Mouse (Mus musculus) embryonic facial prominence, embryonic 15.5 days (tissue): ENCODE results near the gene Add1. TPM values are rescaled to one million over a fixed set of nuclear protein-coding genes. Genes with fewer than 3 reads are reported as not detected.
A peak's percentile ranks its signal among the peaks of the same experiment; 100 is the strongest.

Source experiments
- ATAC-seq: fragments of 200-750 bp; cut with Nextera tagmentation; 2 replicates; pipeline ENCODE4 v1.8.0; 2017; ENCODE audit warnings: low read depth, moderate TSS enrichment; ENCODE audit not compliant: insufficient number of reproducible peaks, low FRiP score, low TSS enrichment
- H3K27ac ChIP-seq: fragments of 300-500 bp; sonication (generic); replicated peaks from 2 replicates; pipeline ENCODE4 v1.5.1; 2015; ENCODE audit warnings: mild to moderate bottlenecking, inconsistent platforms
- H3K27me3 ChIP-seq: fragments of 300-500 bp; sonication (generic); 2 replicates; pipeline ENCODE4 v1.6.1; 2015; ENCODE audit warnings: inconsistent platforms
- H3K36me3 ChIP-seq: fragments of 300-500 bp; sonication (generic); 2 replicates; pipeline ENCODE4 v1.6.1; 2015; ENCODE audit warnings: mild to moderate bottlenecking, inconsistent platforms
- H3K4me1 ChIP-seq: fragments of 300-500 bp; sonication (generic); 2 replicates; pipeline ENCODE4 v1.6.1; 2015; ENCODE audit warnings: inconsistent platforms
- H3K4me2 ChIP-seq: fragments of 300-500 bp; sonication (generic); replicated peaks from 2 replicates; pipeline ENCODE4 v1.6.1; 2015; ENCODE audit warnings: mild to moderate bottlenecking, inconsistent platforms
- H3K4me3 ChIP-seq: fragments of 300-500 bp; sonication (generic); replicated peaks from 2 replicates; pipeline ENCODE4 v1.5.1; 2015; ENCODE audit warnings: mild to moderate bottlenecking, inconsistent platforms
- H3K9ac ChIP-seq: fragments of 300-500 bp; sonication (generic); 2 replicates; pipeline ENCODE4 v1.6.1; 2015; ENCODE audit warnings: inconsistent platforms
- H3K9me3 ChIP-seq: fragments of 300-500 bp; sonication (generic); replicated peaks from 2 replicates; pipeline ENCODE4 v1.6.1; 2016; ENCODE audit warnings: inconsistent platforms
- WGBS: fragments of 180-500 bp; shearing (Covaris S2); methylation state at CpG from one replicate; pipeline ENCODE4 v1.1.7; 2015; 5-methylcytosine and 5-hydroxymethylcytosine counted together
- polyA plus RNA-seq: library from polyadenylated mRNA; unstranded; fragments of >200 nt; fragmentation: Nextera tagmentation; extraction: Ambion mirVana; gene quantifications from 2 replicates; pipeline ENCODE4 v1.2.1, GENCODE M21; 2015

Gene Add1
- polyA plus RNA-seq, 1 experiment from 2014 or later = 190 TPM

- no peak overlapping the region for H3K4me2 ChIP-seq
- WGBS = 64% methylated on average over 3 of the region's 3 CpGs
Measured at GRCm38 (mm10) chr5:34608226-34608625, 34.8 kb downstream of the Add1 start.

GRCm38 (mm10) chr5:34609966-34610365 is 36.5 kb downstream of the Add1 start:
- no peak overlapping the region for H3K4me3 ChIP-seq
- H3K9me3 ChIP-seq = no peaks in the 10 kb centered on the region
- peaks cover 75% of the 10 kb centered on the region for H3K36me3 ChIP-seq
- H3K27ac ChIP-seq = no peak overlapping the region
- no peaks in the 10 kb centered on the region for H3K4me1 ChIP-seq
- H3K9ac ChIP-seq = no peak overlapping the region
- H3K27me3 ChIP-seq = no peaks in the 10 kb centered on the region
- WGBS = 85% methylated on average over 4 of the region's 4 CpGs
- no peak overlapping the region for H3K4me2 ChIP-seq
- no peak for ATAC-seq

More at GRCm38 (mm10) chr5:34608226-34608625, 34.8 kb downstream of the Add1 start:
- Histone ChIP-seq H3K27ac (no peak overlapping the region), H3K4me3 (no peak overlapping the region), H3K36me3 (peaks cover 66% of the 10 kb centered on the region), H3K9me3 (no peaks in the 10 kb centered on the region), H3K27me3 (no peaks in the 10 kb centered on the region), H3K9ac (no peak overlapping the region), H3K4me1 (no peaks in the 10 kb centered on the region)
- no peak for ATAC-seq

DNA sequence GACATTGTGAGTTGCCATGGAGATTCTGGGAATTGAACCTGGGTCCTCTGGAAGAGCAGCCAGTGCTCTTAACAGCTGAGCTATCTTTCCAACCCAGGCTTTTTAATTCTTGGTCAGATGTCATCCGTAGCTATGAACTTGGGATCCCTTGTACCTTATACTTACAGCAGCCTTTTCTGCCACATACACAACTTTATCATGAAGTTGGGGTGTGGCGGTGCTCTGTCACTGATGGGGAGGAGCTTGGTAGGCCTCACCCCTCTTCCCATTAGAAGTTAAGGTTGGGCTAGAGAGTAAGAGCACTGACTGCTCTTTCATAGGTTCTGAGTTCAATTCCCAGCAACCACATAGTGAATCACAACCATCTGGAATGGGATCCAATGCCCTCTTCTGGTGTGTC is 59.5 kb downstream of the Add1 start:
- H3K27me3 ChIP-seq = no peaks in the 10 kb centered on the region
- no peak overlapping the region for H3K4me2 ChIP-seq
- no peak overlapping the region for H3K27ac ChIP-seq
- no peak for ATAC-seq
- no peaks in the 10 kb centered on the region for H3K9me3 ChIP-seq
- no peak overlapping the region for H3K9ac ChIP-seq
- H3K36me3 ChIP-seq = peaks cover 78% of the 10 kb centered on the region
- H3K4me3 ChIP-seq = no peak overlapping the region
- H3K4me1 ChIP-seq = peaks cover 37% of the 10 kb centered on the region
- 90% methylated on average over 2 of the region's 2 CpGs for WGBS

GRCm38 (mm10) chr5:34633641-34634040 is 60.2 kb downstream of the Add1 start:
- Histone ChIP-seq H3K9me3 (no peaks in the 10 kb centered on the region), H3K27ac (no peak overlapping the region; the same call in 1 of the 2 replicates), H3K4me2 (no peak overlapping the region), H3K27me3 (no peaks in the 10 kb centered on the region), H3K36me3 (peaks cover 78% of the 10 kb centered on the region), H3K4me1 (peaks cover 37% of the 10 kb centered on the region), H3K4me3 (no peak overlapping the region), H3K9ac (no peak overlapping the region)
- 60% methylated on average over 4 of the region's 4 CpGs for WGBS
- ATAC-seq = no peak

DNA sequence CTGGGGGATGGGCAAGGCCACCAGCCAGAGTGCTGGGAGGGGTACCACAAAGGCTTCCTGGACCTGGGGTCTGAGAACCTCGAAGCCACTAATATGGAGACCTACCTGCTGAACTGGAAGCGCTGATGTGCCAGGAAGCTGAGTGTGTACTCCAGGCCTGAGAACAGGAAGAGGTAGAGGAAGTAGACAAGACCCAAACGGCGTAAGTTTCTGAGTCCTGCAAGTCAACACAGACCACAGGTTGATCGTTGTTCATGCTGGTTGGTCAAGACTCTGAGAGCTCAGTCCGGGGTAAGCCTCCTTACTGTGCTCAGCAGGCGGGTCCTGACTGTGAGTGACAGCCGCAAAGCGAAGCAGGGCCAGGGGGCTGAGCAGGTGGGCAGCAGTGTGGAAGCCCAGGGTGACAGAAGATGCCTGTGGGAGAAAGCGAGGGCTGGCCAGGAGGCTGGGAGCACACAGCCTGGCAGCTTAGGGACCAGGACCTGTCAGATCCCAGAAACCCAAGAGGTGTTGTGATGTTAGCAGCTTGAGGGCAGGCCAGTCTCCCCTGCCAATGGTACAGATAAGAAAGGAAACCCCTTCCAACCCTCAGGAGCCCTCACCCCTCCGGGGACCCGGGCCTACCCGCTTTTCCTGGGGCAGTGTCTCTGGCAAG is 61.4 kb downstream of the Add1 start:
- no peak overlapping the region for H3K9ac ChIP-seq
- H3K27ac ChIP-seq = no peak overlapping the region
- peaks cover 37% of the 10 kb centered on the region for H3K4me1 ChIP-seq
- 87% methylated on average over 13 of the region's 13 CpGs for WGBS
- H3K36me3 ChIP-seq = peaks cover 79% of the 10 kb centered on the region
- ATAC-seq = no peak
- H3K27me3 ChIP-seq = no peaks in the 10 kb centered on the region
- H3K9me3 ChIP-seq = no peaks in the 10 kb centered on the region
- H3K4me3 ChIP-seq = no peak overlapping the region
- H3K4me2 ChIP-seq = no peak overlapping the region

GRCm38 (mm10) chr5:34635665-34636192 is 62.3 kb downstream of the Add1 start:
- Histone ChIP-seq H3K4me2 (peak overlapping the region; percentile 88), H3K27me3 (no peaks in the 10 kb centered on the region), H3K27ac (peak overlapping the region; percentile 90; the same call in 1 of the 2 replicates), H3K36me3 (peaks cover 79% of the 10 kb centered on the region), H3K4me1 (peaks cover 37% of the 10 kb centered on the region), H3K4me3 (peak overlapping the region; percentile 58), H3K9ac (peak overlapping the region; percentile 75; the same call in 1 of the 2 replicates), H3K9me3 (no peaks in the 10 kb centered on the region)
- 59% methylated on average over 10 of the region's 10 CpGs for WGBS
- ATAC-seq = no peak

DNA sequence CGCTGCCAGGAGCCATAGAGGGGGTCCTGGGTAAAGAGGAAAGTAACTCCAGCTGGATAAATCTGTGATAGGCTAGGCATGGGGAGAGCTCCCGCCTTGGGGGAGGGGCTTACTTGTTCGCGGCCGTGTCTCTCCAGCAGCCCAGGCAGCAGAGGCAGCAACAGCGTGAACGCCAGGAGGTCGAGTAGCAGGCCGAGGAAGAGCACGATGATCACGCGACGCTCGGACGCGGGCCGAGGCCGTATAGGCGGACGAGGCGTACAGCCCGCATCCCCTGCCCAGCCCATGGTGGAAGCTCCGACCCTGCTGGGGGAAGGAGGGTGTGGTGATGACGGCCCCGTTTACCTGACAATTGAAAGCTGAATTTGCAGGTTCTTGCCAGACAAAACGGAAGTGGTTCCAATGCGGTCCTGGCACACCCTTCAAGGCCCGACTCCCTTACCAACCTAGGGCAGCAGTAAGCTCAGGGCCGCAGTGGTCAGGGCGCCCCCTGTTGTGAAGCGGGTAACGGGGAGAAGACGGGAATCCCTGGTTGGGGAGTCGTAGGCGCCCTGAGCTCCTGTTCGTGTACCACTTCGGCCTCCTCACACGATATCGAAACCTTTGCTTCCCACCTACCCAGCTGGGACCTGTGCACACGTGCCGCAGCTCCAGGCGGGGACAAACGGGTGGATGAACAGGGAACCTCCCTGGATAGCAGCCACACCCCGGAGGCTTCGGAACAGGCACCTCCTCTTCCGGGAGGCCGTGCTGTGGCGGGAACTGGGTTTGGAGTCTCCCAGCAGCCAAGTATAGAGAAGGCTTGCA is 63.2 kb downstream of the Add1 start, which contains the start of gene Mfsd10:
Mfsd10 (minus strand) TSS at position 732 of the 807 bp plus-strand sequence.
- peak within 1 kb of the TSS; percentile 90 for H3K27ac ChIP-seq
- no peaks in the 10 kb centered on the region for H3K9me3 ChIP-seq
- ATAC-seq = peak; percentile 85
- WGBS = under 1% methylated on average over 48 of the region's 48 CpGs
- peak within 1 kb of the TSS; percentile 58 for H3K4me3 ChIP-seq
- peak within 1 kb of the TSS; percentile 75 for H3K9ac ChIP-seq
- H3K36me3 ChIP-seq = peaks cover 79% of the 10 kb centered on the region
- peaks cover 37% of the 10 kb centered on the region for H3K4me1 ChIP-seq
- H3K27me3 ChIP-seq = no peaks in the 10 kb centered on the region
- peak within 1 kb of the TSS; percentile 88 for H3K4me2 ChIP-seq

DNA sequence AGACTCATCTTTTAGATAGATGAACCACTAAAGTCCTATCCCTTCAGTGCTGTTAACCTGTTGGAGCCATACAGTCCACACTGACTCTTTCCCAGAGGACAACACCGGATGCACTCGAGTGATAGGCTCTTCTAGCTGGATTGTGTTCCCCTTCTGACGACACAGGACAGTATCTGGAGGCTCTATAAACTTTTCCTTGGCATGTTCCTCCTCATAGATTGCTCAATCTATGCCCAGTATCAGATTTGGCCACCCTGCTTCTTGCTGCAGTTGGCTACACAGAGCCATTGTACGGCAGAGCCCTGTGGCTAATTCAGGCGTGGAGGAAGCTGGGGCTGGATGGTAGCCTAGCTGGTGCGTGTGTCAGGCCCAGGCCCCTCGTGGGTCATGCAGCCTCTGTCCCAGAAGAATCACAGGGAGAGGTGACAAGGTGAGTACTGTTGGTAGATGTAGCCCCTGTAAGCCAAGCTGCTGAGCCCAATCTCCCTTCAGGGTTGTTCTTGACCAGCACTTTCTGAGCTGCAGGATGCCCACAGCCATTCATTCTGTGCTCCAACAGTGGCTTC is 64.2 kb downstream of the Add1 start:
- peak overlapping the region; percentile 58; the same call in 1 of the 2 replicates for H3K4me3 ChIP-seq
- 0 out of 2 replicates have a peak overlapping the region, but pooled peaks have one; percentile 75 for H3K9ac ChIP-seq
- H3K9me3 ChIP-seq = no peaks in the 10 kb centered on the region
- peak overlapping the region; percentile 88 for H3K4me2 ChIP-seq
- ATAC-seq = no peak
- WGBS = 77% methylated on average over 7 of the region's 7 CpGs
- peak overlapping the region; percentile 90; the same call in 1 of the 2 replicates for H3K27ac ChIP-seq
- H3K36me3 ChIP-seq = peaks cover 74% of the 10 kb centered on the region
- H3K27me3 ChIP-seq = no peaks in the 10 kb centered on the region
- peaks cover 37% of the 10 kb centered on the region for H3K4me1 ChIP-seq

- peaks cover 88% of the 10 kb centered on the region for H3K36me3 ChIP-seq
- no peak for ATAC-seq
- H3K4me1 ChIP-seq = peaks cover 10% of the 10 kb centered on the region
- H3K4me3 ChIP-seq = no peak overlapping the region
- no peak overlapping the region for H3K4me2 ChIP-seq
- no peak overlapping the region for H3K27ac ChIP-seq
- 87% methylated on average over 3 of the region's 3 CpGs for WGBS
- no peaks in the 10 kb centered on the region for H3K9me3 ChIP-seq
- no peaks in the 10 kb centered on the region for H3K27me3 ChIP-seq
- H3K9ac ChIP-seq = no peak overlapping the region
Measured at GRCm38 (mm10) chr5:34641991-34642390, 68.5 kb downstream of the Add1 start.

DNA sequence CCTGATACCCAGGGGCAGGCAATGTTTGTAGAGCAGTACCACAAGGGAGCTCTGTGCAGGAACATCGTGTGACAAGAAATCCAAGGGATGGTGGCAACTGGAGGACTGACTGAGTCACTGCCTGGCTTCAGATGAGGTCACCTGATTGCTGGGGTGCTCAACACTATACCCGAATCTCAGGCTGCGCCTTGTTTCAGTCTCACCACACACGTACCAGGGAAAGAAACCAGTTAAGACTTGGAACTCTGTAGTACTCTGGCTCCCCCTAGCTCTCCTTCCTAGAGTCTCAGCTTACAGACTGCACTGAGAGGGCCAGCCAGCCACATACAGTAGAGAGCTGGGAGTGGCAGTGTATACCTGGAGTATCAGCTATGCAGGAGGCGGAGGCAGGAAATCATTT is 69.5 kb downstream of the Add1 start:
- H3K36me3 ChIP-seq = peaks cover 93% of the 10 kb centered on the region
- H3K27ac ChIP-seq = no peak overlapping the region
- H3K9ac ChIP-seq = no peak overlapping the region
- no peak for ATAC-seq
- no peaks in the 10 kb centered on the region for H3K9me3 ChIP-seq
- no peak overlapping the region for H3K4me2 ChIP-seq
- 0 out of 2 replicates have a peak, but pooled peaks cover under 1% of the 10 kb centered on the region for H3K4me1 ChIP-seq
- H3K27me3 ChIP-seq = no peaks in the 10 kb centered on the region
- no peak overlapping the region for H3K4me3 ChIP-seq
- 68% methylated on average over 5 of the region's 5 CpGs for WGBS

DNA sequence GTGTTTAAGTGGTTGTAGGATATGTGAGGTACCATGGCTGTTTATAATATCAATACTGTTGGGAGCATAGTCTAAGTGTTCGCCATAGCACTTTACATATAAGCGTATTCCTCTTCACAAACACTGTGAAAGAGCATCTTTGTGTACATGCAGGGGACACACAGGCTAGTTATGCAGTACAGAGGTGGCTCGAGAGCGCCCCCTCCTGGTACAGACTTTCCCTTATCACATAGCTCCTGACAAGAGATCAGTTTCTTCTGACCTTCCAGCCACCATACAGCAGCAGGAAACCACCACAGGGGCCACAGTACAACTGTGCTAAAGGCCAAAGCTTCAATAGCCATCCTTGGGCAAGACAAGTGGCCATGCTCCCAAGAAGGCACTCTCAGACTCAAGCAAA is 74.1 kb downstream of the Add1 start:
- no peak overlapping the region for H3K27ac ChIP-seq
- no peaks in the 10 kb centered on the region for H3K27me3 ChIP-seq
- H3K4me2 ChIP-seq = no peak overlapping the region
- no peaks in the 10 kb centered on the region for H3K4me1 ChIP-seq
- H3K4me3 ChIP-seq = no peak overlapping the region
- no peak overlapping the region for H3K9ac ChIP-seq
- peaks cover 97% of the 10 kb centered on the region for H3K36me3 ChIP-seq
- no peaks in the 10 kb centered on the region for H3K9me3 ChIP-seq
- WGBS = 44% methylated on average over 4 of the region's 4 CpGs
- no peak for ATAC-seq
